Mouse (Mus musculus): ENCODE results near the gene Tph2.

DNA sequence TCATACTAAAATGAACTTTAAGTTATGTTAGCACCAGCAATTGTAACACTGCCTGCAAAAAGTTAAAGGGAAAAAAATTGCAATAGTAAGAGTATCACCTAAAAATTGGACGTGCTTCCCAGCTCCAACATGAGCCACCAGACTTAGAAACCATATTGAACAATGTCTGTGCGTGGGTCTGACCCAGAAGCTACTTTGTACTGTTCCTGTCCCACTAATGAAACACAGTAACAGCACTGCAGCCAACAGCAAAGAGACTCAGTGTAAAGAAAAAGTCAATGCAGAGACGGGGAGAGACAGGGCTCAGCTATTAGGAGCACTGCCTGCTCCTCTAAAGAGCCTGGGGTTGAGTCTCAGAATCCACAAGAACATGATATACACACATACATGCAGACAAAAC is 39.0 kb upstream of the Tph2 start:
- TF ChIP-seq CTCF (IDR thresholded peaks at IDR 0.05; ENCODE audit: extremely low read depth, insufficient read depth, insufficient read length, insufficient replicate concordance) = no peak
- no peak for TF ChIP-seq POLR2A (IDR thresholded peaks at IDR 0.05; ENCODE audit: low read depth, low read length)

Data from spleen, adult 2 months (tissue).